Mouse (Mus musculus) central nervous system, embryonic 11.5 days (tissue): Measurements from ENCODE around the gene Msx3. TPM values are rescaled to one million over a fixed set of nuclear protein-coding genes. Genes with fewer than 3 reads are reported as not detected.

Experiments used
- polyA plus RNA-seq: library from polyadenylated mRNA; depleted of rRNA; stranded (reverse); fragments of >200 nt; gene quantifications from 2 replicates; pipeline ENCODE4 v1.2.3, GENCODE M21; 2012; rRNA removed

Msx3 gene
- polyA plus RNA-seq = 10.2 and 11.3 TPM in 2 replicates

GRCm38 (mm10) chr7:140048361-140049114 lies at the start of gene Msx3:
Gene Msx3 (minus strand): TSS chr7:140049089.

GRCm38 (mm10) chr7:140092924-140093528 lies 44.1 kb upstream of the Msx3 start, which contains the start of gene Prap1:
Gene Prap1 (plus strand): TSS chr7:140093395.

DNA sequence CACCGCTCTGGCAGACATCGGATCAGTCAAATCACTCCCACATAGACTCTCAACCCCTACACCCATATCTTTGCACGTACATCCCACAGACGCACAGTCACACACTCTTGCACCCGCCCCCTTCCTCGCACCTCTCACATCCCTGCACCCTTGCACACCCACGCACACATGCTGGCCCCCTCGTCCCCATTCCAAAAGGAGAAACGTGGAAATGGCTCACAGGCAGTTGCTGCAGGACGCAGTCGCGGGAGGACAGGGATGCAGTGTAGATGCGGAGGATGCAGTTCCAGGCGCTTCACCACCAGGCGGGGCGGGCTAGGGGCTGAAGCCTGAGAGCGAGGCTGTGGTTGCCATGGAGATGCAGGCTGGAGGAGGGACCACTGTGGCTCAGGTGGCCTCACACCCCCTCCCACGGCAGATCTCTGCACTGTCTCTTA lies 33.4 kb upstream of the Msx3 start, which contains the start of gene Caly:
Gene Caly, minus strand, starts transcription at position 307 of the 437 bp plus-strand sequence.

DNA sequence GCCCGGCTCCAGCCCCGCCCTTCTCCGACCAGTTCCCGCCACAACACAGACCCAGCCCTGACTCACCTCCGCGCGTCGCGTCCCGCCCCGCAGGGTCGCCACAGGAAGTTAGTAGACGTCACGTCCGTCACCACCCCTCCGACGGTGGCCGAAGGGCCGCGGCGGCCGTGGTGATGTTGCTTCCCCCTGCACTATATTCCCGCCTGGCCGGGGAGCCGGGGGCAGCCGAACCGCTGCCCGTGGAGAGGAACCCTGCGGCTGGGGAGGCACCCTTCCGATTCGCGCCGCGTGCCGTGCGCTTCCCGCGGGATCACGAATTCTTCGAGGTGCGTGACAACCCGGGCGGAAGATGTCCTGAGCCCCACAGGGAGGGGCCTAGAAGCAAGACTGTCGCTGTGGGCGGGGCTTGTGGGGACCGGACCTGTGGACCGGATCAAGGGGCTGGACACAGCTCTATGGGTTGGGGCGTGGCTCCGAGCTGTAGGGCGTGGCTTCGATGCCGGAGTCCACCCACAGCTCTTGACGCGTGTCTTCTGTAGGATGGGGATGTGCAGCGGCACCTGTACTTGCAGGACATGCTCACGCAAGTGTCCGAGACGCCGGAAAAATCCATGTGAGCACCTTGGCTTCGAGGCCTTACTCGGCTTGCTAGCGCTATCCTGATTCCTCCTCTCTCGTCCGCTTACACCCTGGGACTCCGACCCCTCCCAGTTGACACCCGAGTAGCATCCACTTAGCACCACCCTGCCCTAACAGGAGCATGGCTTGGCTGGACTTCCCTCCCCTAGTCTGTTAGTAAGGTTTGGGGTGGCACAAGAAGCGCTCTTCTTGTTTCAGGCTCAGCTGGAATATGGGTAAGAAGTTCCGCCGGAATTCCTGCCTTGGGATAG lies 12.4 kb downstream of the Msx3 start, which contains the start of the genes Zfp511 and Tubgcp2:
Gene Zfp511, plus strand, starts transcription at position 111 of the 890 bp plus-strand sequence.
Gene Tubgcp2, minus strand, starts transcription at position 389 of the 890 bp plus-strand sequence.

Other genes starting within 250 kb of the Msx3 start
- 3.7 and 4.0 TPM in 2 replicates for gene Adgra1, start 214.9 kb downstream of the Msx3 start, polyA plus RNA-seq
- 1.1 and 1.2 TPM in 2 replicates for gene Kndc1, start 154.4 kb downstream of the Msx3 start, polyA plus RNA-seq
- gene Utf1, start 105.3 kb downstream of the Msx3 start, polyA plus RNA-seq = 0.04 and 0.30 TPM in 2 replicates
- gene 6430531B16Rik, start 70.3 kb downstream of the Msx3 start, polyA plus RNA-seq = 0.48 and 0.53 TPM in 2 replicates
- 9.3 and 9.4 TPM in 2 replicates for gene Adam8, start 56.5 kb downstream of the Msx3 start, polyA plus RNA-seq
- gene Zfp511, start 12.7 kb downstream of the Msx3 start, polyA plus RNA-seq = 51.6 and 53.6 TPM in 2 replicates
- gene Tubgcp2, start 12.4 kb downstream of the Msx3 start, polyA plus RNA-seq = 47.7 and 68.0 TPM in 2 replicates
- gene Caly, start 33.5 kb upstream of the Msx3 start, polyA plus RNA-seq = 6.7 and 10.7 TPM in 2 replicates
- gene Prap1, start 44.3 kb upstream of the Msx3 start, polyA plus RNA-seq = 1.5 TPM in 1 of 2 replicates, not detected in the other
- 20.8 and 23.8 TPM in 2 replicates for gene Fuom, start 53.4 kb upstream of the Msx3 start, polyA plus RNA-seq
- gene Paox, start 66.7 kb upstream of the Msx3 start, polyA plus RNA-seq = 8.5 and 9.3 TPM in 2 replicates
- 94.1 and 116 TPM in 2 replicates for gene Echs1, start 67.4 kb upstream of the Msx3 start, polyA plus RNA-seq
- gene Mtg1, start 88.5 kb upstream of the Msx3 start, polyA plus RNA-seq = 31.4 and 49.2 TPM in 2 replicates
- 0.80 and 0.83 TPM in 2 replicates for gene Sprn, start 105.8 kb upstream of the Msx3 start, polyA plus RNA-seq
- not detected in 2 replicates for gene Olfr522, start 115.7 kb upstream of the Msx3 start, polyA plus RNA-seq
- gene Olfr523, start 124.1 kb upstream of the Msx3 start, polyA plus RNA-seq = not detected in 2 replicates
- not detected in 2 replicates for gene Olfr524, start 156.9 kb upstream of the Msx3 start, polyA plus RNA-seq
- 0.04 TPM in 1 of 2 replicates, not detected in the other for gene Cd163l1, start 169.2 kb upstream of the Msx3 start, polyA plus RNA-seq
- gene 5830411N06Rik, start 198.2 kb upstream of the Msx3 start, polyA plus RNA-seq = not detected in 2 replicates